In the genomic region with DNA sequence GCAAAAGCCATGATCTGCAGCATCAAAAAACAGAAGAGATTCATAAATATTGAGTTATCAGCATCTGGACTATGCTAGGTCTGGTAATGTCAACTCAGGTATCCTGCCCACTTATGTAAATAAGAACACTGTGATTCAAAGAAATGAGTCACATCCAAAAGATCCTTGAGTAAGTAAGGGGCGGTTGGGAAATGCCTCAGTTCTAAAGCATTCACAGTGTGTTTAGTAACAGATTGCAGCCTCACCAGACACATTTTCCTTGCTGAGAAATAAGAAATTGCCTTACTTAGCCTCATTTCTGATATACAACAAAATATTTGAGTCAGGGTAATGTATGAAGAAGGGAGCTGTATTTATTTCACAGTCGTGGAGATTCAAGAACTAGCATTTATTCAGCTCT, we compare ENCODE assay signal across 14 mouse cellular contexts.
"Had no signal": no experiment of that assay in that cellular context is flagged by ENCODE, and none has a peak within 500 bp of the region (broad histone marks: within the 10 kb centered on the region; RNA-seq: fewer than 3 reads in every experiment).

No protein-coding gene starts in this region.

- ATAC-seq: liver, postnatal 0 days; lung, postnatal 0 days; midbrain, embryonic 16.5 days had no signal

- DNase-seq: liver, postnatal 0 days; lung, adult 2 months; lung, postnatal 14 days; lung, postnatal 36 days; midbrain, embryonic 14.5 days; retina, postnatal 1 day; right cerebral cortex, postnatal 25 days; right cerebral cortex, postnatal 4 days; spleen, adult 18-20 months; thymus, adult 2 months; thymus, postnatal 25 days; thymus, postnatal 4 days had no signal
